Mouse (Mus musculus): ENCODE data around the gene Sertad1.

DNA sequence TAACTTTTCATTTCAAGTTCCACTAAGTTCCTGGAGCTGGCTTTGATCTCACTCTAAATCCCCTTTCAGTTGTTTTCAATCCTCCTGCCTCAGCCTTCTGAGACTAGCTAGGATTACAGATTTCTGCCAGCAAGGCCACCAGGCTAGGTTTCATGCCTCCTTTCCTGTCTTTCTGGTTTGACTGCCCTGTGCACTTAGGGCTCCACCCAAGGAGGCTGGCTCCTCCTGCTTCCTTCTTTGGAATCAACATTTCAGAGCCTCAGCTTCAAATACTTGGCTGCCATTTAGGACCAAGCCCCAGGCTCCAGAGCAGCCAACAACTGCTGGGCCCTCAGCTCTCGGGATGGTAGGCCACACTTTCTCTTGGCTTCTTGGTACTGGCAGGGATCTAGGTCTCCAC lies 33.9 kb downstream of the Sertad1 start:
- TF ChIP-seq CTCF (conservative IDR thresholded peaks at IDR 0.05; ENCODE audit: insufficient read depth, insufficient read length, low read depth, low read length) (no peak), POLR2A (IDR thresholded peaks at IDR 0.05; ENCODE audit: low read depth, low read length) (no peak)

Data from kidney, adult 2 months (tissue).